Mouse (Mus musculus) CH12.LX (cell line): ENCODE measurements at regions not wholly inside any gene's neighbourhood (a gene's known extent, or its start where the extent isn't known, plus 50 kb on each side); places are given as distances from the start of the nearest gene placed in this dataset.

Experiments used
- CTCF ChIP-seq, 2 experiments: IDR thresholded peaks in 1 of 2; conservative IDR thresholded peaks in 1 of 2; 2 replicates each; pipeline ENCODE4 v1.5.1; 2011 to 2012; ENCODE audit warnings: low read depth in 2 of 2, low read length in 2 of 2, improper control_type of control experiment in 1 of 2, inconsistent platforms in 1 of 2, mild to moderate bottlenecking in 1 of 2, moderate library complexity in 1 of 2
- ELF1 ChIP-seq: IDR thresholded peaks from 2 replicates; pipeline ENCODE4 v1.6.1; 2014; ENCODE audit warnings: low read depth, mild to moderate bottlenecking, inconsistent platforms, low read length, improper control_type of control experiment
- EP300 ChIP-seq: IDR thresholded peaks from 2 replicates; pipeline ENCODE4 v1.6.1; 2011; ENCODE audit warnings: low read length, improper control_type of control experiment
- GABPA ChIP-seq: IDR thresholded peaks from 2 replicates; pipeline ENCODE4 v1.6.1; 2012; ENCODE audit warnings: low read depth, low read length, improper control_type of control experiment, inconsistent platforms; ENCODE audit not compliant: insufficient replicate concordance
- JUND ChIP-seq: conservative IDR thresholded peaks from 2 replicates; pipeline ENCODE4 v1.6.1; 2011; ENCODE audit warnings: low read depth, low read length, improper control_type of control experiment
- MAFK ChIP-seq: IDR thresholded peaks from 2 replicates; pipeline ENCODE4 v1.6.1; 2011; ENCODE audit warnings: low read length, improper control_type of control experiment; ENCODE audit not compliant: insufficient replicate concordance
- MYC ChIP-seq: IDR thresholded peaks from 2 replicates; pipeline ENCODE4 v1.6.1; 2011; ENCODE audit warnings: low read depth, mild to moderate bottlenecking, improper control_type of control experiment, low read length
- NRF1 ChIP-seq: IDR thresholded peaks from 2 replicates; pipeline ENCODE4 v1.6.1; 2014; ENCODE audit warnings: low read depth, mild to moderate bottlenecking, inconsistent platforms, low read length, improper control_type of control experiment, moderate library complexity
- POLR2AphosphoS2 ChIP-seq: IDR thresholded peaks from 2 replicates; pipeline ENCODE4 v1.6.1; 2011; ENCODE audit warnings: low read depth, low read length, improper control_type of control experiment
- UBTF ChIP-seq: IDR thresholded peaks from 2 replicates; pipeline ENCODE4 v1.6.1; 2012; ENCODE audit warnings: low read depth, mild to moderate bottlenecking, inconsistent platforms, low read length, improper control_type of control experiment, moderate library complexity
- USF2 ChIP-seq: conservative IDR thresholded peaks from 2 replicates; pipeline ENCODE4 v1.6.1; 2011; ENCODE audit warnings: low read depth, low read length, improper control_type of control experiment
- ZC3H11A ChIP-seq: IDR thresholded peaks from 2 replicates; pipeline ENCODE4 v1.6.1; 2012; ENCODE audit warnings: low read depth, mild to moderate bottlenecking, inconsistent platforms, low read length, improper control_type of control experiment
- ZKSCAN1 ChIP-seq: IDR thresholded peaks from 2 replicates; pipeline ENCODE4 v1.6.1; 2012; ENCODE audit warnings: low read depth, inconsistent platforms, low read length, improper control_type of control experiment, borderline replicate concordance
- ZNF384 ChIP-seq: IDR thresholded peaks from 2 replicates; pipeline ENCODE4 v1.6.1; 2012; ENCODE audit warnings: low read depth, low read length, improper control_type of control experiment, inconsistent platforms

DNA sequence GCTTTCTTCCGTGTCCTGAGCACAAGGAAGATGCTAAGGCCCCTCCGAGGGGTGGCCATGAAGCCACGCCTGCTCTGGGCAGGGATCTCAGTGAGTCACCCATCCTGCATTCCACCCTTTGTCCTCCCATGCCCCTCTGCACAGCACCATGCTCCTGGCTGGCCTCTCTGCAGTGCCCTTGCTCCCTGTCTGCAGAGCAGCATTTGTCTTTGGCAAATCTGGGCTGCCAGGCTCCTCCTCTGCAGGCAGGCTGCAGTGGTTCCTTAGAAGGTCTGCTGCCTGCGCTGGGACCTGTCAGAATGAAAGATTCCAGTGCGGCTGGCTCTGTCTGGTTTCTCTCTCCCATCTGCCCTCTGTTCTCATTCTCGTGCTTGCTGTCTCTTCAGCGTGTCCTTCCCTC is 111.3 kb upstream of the Xcl1 start:
- no peak for TF ChIP-seq CTCF (conservative IDR thresholded peaks at IDR 0.05 in 1 of 2, IDR thresholded peaks at IDR 0.05 in 1 of 2; ENCODE audit: low read depth in 2 of 2, low read length in 2 of 2)
- TF ChIP-seq MAFK = no peak
- TF ChIP-seq NRF1 = no peak
- TF ChIP-seq ELF1 = no peak
- no peak for TF ChIP-seq EP300
- no peak for TF ChIP-seq USF2
- no peak for TF ChIP-seq GABPA
- TF ChIP-seq MYC = no peak
- TF ChIP-seq ZNF384 = no peak
- TF ChIP-seq POLR2AphosphoS2 = no peak
- TF ChIP-seq ZC3H11A = no peak
- no peak for TF ChIP-seq ZKSCAN1
- no peak for TF ChIP-seq UBTF
- TF ChIP-seq JUND = no peak
